Mouse (Mus musculus) heart, postnatal 0 days (tissue): ENCODE data around the gene Krt80.

Source experiments
- CTCF ChIP-seq: IDR thresholded peaks from 2 replicates; pipeline ENCODE4 v1.5.1; 2016; ENCODE audit warnings: antibody characterized with exemption, control low read depth, low read depth
- EP300 ChIP-seq: IDR thresholded peaks from 2 replicates; pipeline ENCODE4 v1.6.1; 2016; ENCODE audit warnings: antibody characterized with exemption, low read depth

DNA sequence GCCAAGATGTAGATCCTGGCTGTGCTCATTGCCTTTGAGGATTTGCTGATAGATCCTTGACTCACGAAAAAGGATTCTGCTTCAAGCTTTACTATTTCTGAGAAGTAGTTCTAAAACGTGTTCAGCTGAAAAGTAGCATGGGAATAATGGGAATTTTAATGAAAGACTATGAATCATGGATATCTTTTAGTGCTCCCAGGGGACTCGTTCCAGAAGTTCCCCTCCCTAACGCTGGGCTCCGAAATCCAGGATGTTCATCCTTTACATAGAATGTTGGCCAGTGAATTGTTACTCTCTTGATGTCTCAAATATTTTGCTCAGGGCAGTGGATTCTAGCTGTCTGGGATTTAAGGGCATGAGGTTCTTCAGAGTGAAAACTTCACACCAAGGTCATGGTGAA lies 22.3 kb upstream of the Krt80 start:
- TF ChIP-seq CTCF (no peak), EP300 (no peak)
